ENCODE assay signal across 9 mouse cellular contexts in the genomic region with DNA sequence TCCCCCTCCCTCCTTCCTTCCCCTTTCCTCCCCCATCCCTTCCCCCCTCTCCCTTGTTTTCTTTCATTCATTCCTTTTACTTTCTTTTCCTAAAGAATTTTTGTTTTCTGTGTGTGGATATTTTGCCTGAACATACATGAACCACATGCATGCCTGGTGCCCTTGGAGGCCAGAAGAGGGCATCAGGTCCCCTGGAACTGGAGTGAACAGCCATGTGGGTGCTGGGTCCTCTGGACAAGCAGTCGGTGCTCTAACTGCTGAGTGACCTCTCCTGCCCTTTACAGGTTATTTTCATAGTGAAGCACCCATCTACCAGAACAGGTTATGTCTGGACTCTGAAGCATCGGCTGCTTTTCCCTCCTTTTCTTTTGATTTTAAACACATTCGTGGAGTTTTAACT. TPM values are rescaled to one million over a fixed set of nuclear protein-coding genes. Genes with fewer than 3 reads are reported as not detected.
A peak's percentile ranks its signal among the peaks of the same experiment; 100 is the strongest.
DNase-seq lines count a peak whose midpoint lies in the region; ATAC-seq and TF ChIP-seq lines count a peak whose summit lies in the region.
"Had no signal": no experiment of that assay in that cellular context is flagged by ENCODE, and none has a peak within 500 bp of the region (broad histone marks: within the 10 kb centered on the region; RNA-seq: fewer than 3 reads in every experiment).

No protein-coding gene starts in this region.

- H3K9ac ChIP-seq in kidney, embryonic 14.5 days (ENCODE audit: low read depth, low read length): no peak overlapping the region
- H3K9ac ChIP-seq in MEL (ENCODE audit: control insufficient read depth, low read depth, low read length, poor library complexity, severe bottlenecking): peak overlapping the region; percentile 1
- no peak overlapping the region for H3K9ac ChIP-seq in stomach, postnatal 0 days (ENCODE audit: low read length)
- H3K9ac ChIP-seq: heart, embryonic 15.5 days had no signal

- ATAC-seq in kidney, embryonic 14.5 days (ENCODE audit: low FRiP score, low TSS enrichment): no peak
- peak; percentile 46; a peak in 2 of 4 replicates for ATAC-seq in hematopoietic stem cell, adult 5-6 weeks (replicated peaks in 1 of 2; ENCODE audit: insufficient read depth in 1 of 2, low FRiP score in 2 of 2, low TSS enrichment in 1 of 2, low read depth in 1 of 2, poor library complexity in 2 of 2, severe bottlenecking in 2 of 2)
- ATAC-seq in stomach, postnatal 0 days (ENCODE audit: low FRiP score, low TSS enrichment): peak; percentile 67
- ATAC-seq in inflammation-experienced regulatory T-cells, adult 6 months: no peak

- H3K4me1 ChIP-seq in kidney, embryonic 14.5 days (ENCODE audit: control insufficient read depth, insufficient read depth, low read length): no peaks in the 10 kb centered on the region
- H3K4me1 ChIP-seq in MEL (ENCODE audit: control insufficient read depth in 1 of 2, insufficient read depth in 2 of 2, low read length in 2 of 2): peaks cover 5 to 14% of the 10 kb centered on the region in 2 experiments; a peak in 3 of 4 replicates
- no peaks in the 10 kb centered on the region for H3K4me1 ChIP-seq in stomach, postnatal 0 days (replicated peaks; ENCODE audit: control insufficient read depth, insufficient read depth)

- H3K79me2 ChIP-seq in MEL (ENCODE audit: control insufficient read depth, insufficient read depth, low read length, poor library complexity): no peaks in the 10 kb centered on the region

- H3K4me2 ChIP-seq in kidney, embryonic 14.5 days (replicated peaks; ENCODE audit: low read depth, low read length): no peak overlapping the region
- H3K4me2 ChIP-seq in stomach, postnatal 0 days (replicated peaks; ENCODE audit: low read depth): no peak overlapping the region
- H3K4me2 ChIP-seq: heart, embryonic 15.5 days had no signal

- no peak overlapping the region for H3K4me3 ChIP-seq in kidney, embryonic 14.5 days (ENCODE audit: low read length)
- peak overlapping the region in 1 of 2 experiments; percentile 24; a peak in 2 of 4 replicates for H3K4me3 ChIP-seq in MEL (ENCODE audit: control insufficient read depth in 1 of 2, insufficient read depth in 1 of 2, low read depth in 2 of 2, low read length in 2 of 2)
- no peak overlapping the region for H3K4me3 ChIP-seq in stomach, postnatal 0 days (ENCODE audit: low read depth, low read length)
- H3K4me3 ChIP-seq: heart, embryonic 15.5 days had no signal

- H3K27ac ChIP-seq in kidney, embryonic 14.5 days (ENCODE audit: low read depth, low read length): no peak overlapping the region
- no peak overlapping the region for H3K27ac ChIP-seq in MEL (ENCODE audit: control insufficient read depth, low read depth, low read length)
- no peak overlapping the region for H3K27ac ChIP-seq in stomach, postnatal 0 days (replicated peaks)
- H3K27ac ChIP-seq: heart, embryonic 15.5 days had no signal

- peak; percentile 22 for DNase-seq in kidney, postnatal 10 days
- DNase-seq in MEL (ENCODE audit: low read depth, low spot score): peak; percentile 67
- peak; percentile 29 for DNase-seq in stomach, postnatal 0 days (ENCODE audit: low spot score)
- DNase-seq in ovary, postnatal 36 days (ENCODE audit: low spot score): no peak
- DNase-seq: cerebellum, adult 9-11 months had no signal

- TF ChIP-seq EP300 in MEL (IDR thresholded peaks at IDR 0.05; ENCODE audit: low read depth in 1 of 2, low read length in 2 of 2): no peak
- no peak for TF ChIP-seq EP300 in stomach, postnatal 0 days (optimal IDR thresholded peaks at IDR 0.05)

- TF ChIP-seq POLR2A in MEL (IDR thresholded peaks at IDR 0.05; ENCODE audit: control insufficient read depth in 1 of 2, insufficient read depth in 1 of 2, low read depth in 1 of 2, low read length in 2 of 2, poor library complexity in 1 of 2): no peak

- 55% methylated on average over 3 of the region's 3 CpGs for WGBS in kidney, embryonic 14.5 days
- 40% methylated on average over 3 of the region's 3 CpGs for WGBS in stomach, postnatal 0 days

- no peaks in the 10 kb centered on the region for H3K36me3 ChIP-seq in kidney, embryonic 14.5 days (ENCODE audit: control insufficient read depth, insufficient read depth, low read length)
- peaks cover 0 to 16% of the 10 kb centered on the region in 2 experiments; a peak in 2 of 4 replicates for H3K36me3 ChIP-seq in MEL (ENCODE audit: control insufficient read depth in 1 of 2, insufficient read depth in 2 of 2, low read length in 2 of 2)
- H3K36me3 ChIP-seq in stomach, postnatal 0 days (ENCODE audit: control insufficient read depth, insufficient read depth, low read length): no peaks in the 10 kb centered on the region
- H3K36me3 ChIP-seq: heart, embryonic 15.5 days had no signal

- no peaks in the 10 kb centered on the region for H3K9me3 ChIP-seq in kidney, embryonic 14.5 days (ENCODE audit: control insufficient read depth, low read length)
- H3K9me3 ChIP-seq in MEL (replicated peaks; ENCODE audit: insufficient read depth, low read length): no peaks in the 10 kb centered on the region
- no peaks in the 10 kb centered on the region for H3K9me3 ChIP-seq in stomach, postnatal 0 days (ENCODE audit: control insufficient read depth, low read length)
- H3K9me3 ChIP-seq: heart, embryonic 15.5 days had no signal

- TF ChIP-seq RAD21 in MEL (IDR thresholded peaks at IDR 0.05; ENCODE audit: low read depth, low read length): peak; percentile 76

- H3K27me3 ChIP-seq in kidney, embryonic 14.5 days (ENCODE audit: control insufficient read depth, insufficient read depth, low read length): no peaks in the 10 kb centered on the region
- H3K27me3 ChIP-seq in MEL (ENCODE audit: control insufficient read depth in 1 of 2, insufficient read depth in 2 of 2, low read length in 2 of 2): no peaks in the 10 kb centered on the region
- H3K27me3 ChIP-seq in stomach, postnatal 0 days (ENCODE audit: control insufficient read depth, insufficient read depth, low read length): no peaks in the 10 kb centered on the region
- H3K27me3 ChIP-seq: heart, embryonic 15.5 days had no signal

- TF ChIP-seq CTCF in MEL (IDR thresholded peaks at IDR 0.05 in 2 of 3, conservative IDR thresholded peaks at IDR 0.05 in 1 of 3; ENCODE audit: control insufficient read depth in 1 of 3, insufficient read depth in 1 of 3, low read depth in 2 of 3, low read length in 3 of 3, poor library complexity in 1 of 3, severe bottlenecking in 1 of 3): peak; percentile 33 to 81 (median 76)
- peak; percentile 67 for TF ChIP-seq CTCF in stomach, postnatal 0 days (IDR thresholded peaks at IDR 0.05; ENCODE audit: low read depth)

TF ChIP-seq in MEL, 35 proteins besides CTCF, POLR2A, EP300 and RAD21:
- TF ChIP-seq NELFE (IDR thresholded peaks at IDR 0.05; ENCODE audit: low read depth, low read length) (no peak), ETS1 (IDR thresholded peaks at IDR 0.05; ENCODE audit: low read depth, low read length) (no peak), SMC3 (IDR thresholded peaks at IDR 0.05; ENCODE audit: low read depth, low read length) (peak; percentile 84), MAX (IDR thresholded peaks at IDR 0.05; ENCODE audit: low read length) (peak; percentile 62; the same call in 1 of the 2 replicates), POLR2AphosphoS5 (IDR thresholded peaks at IDR 0.05; ENCODE audit: borderline replicate concordance, low read depth, low read length) (no peak), E2F4 (IDR thresholded peaks at IDR 0.05; ENCODE audit: borderline replicate concordance, low read depth, low read length) (no peak), GABPA (IDR thresholded peaks at IDR 0.05; ENCODE audit: low read depth, low read length) (no peak), TCF12 (IDR thresholded peaks at IDR 0.05; ENCODE audit: low read depth, low read length) (0 out of 2 replicates have a peak, but pooled peaks have one; percentile 15), BHLHE40 (IDR thresholded peaks at IDR 0.05; ENCODE audit: borderline replicate concordance, low read depth, low read length) (0 out of 2 replicates have a peak, but pooled peaks have one; percentile 28), MXI1 (IDR thresholded peaks at IDR 0.05; ENCODE audit: low read depth, low read length) (peak; percentile 64), MYC (IDR thresholded peaks at IDR 0.05; ENCODE audit: low read depth, low read length) (peak; percentile 83), MAFK (IDR thresholded peaks at IDR 0.05; ENCODE audit: borderline replicate concordance, low read depth, low read length) (no peak), ELF1 (IDR thresholded peaks at IDR 0.05; ENCODE audit: low read depth, low read length) (no peak), ZC3H11A (IDR thresholded peaks at IDR 0.05; ENCODE audit: low read depth, low read length) (peak; percentile 75), CHD1 (IDR thresholded peaks at IDR 0.05; ENCODE audit: low read depth, low read length) (no peak), NRF1 (IDR thresholded peaks at IDR 0.05; ENCODE audit: insufficient read depth, low read depth, low read length, poor library complexity, severe bottlenecking) (no peak), SIN3A (IDR thresholded peaks at IDR 0.05; ENCODE audit: low read length) (peak; percentile 65; the same call in 1 of the 2 replicates), MYB (IDR thresholded peaks at IDR 0.05; ENCODE audit: low read depth, low read length) (no peak), HCFC1 (IDR thresholded peaks at IDR 0.05; ENCODE audit: low read depth, low read length) (no peak; the same call in 1 of the 2 replicates), ZKSCAN1 (IDR thresholded peaks at IDR 0.05; ENCODE audit: low read depth, low read length) (no peak), MAZ (IDR thresholded peaks at IDR 0.05; ENCODE audit: low read depth, low read length) (no peak; the same call in 1 of the 2 replicates), POLR2AphosphoS2 (IDR thresholded peaks at IDR 0.05; ENCODE audit: low read length) (no peak), CHD2 (IDR thresholded peaks at IDR 0.05; ENCODE audit: low read length) (no peak), UBTF (IDR thresholded peaks at IDR 0.05; ENCODE audit: borderline replicate concordance, insufficient read depth, low read depth, low read length) (no peak)
TF ChIP-seq in MEL: peak in this region for 8.

RNA-seq across cellular contexts. Expression of a gene that starts 34.1 kb away (rescaled TPM):
- polyA plus RNA-seq in kidney, embryonic 14.5 days (2014; fragmentation: Nextera tagmentation; extraction: Ambion mirVana): 83.4 and 110 TPM in 2 replicates
- total RNA-seq in MEL (2012; rRNA removed): 78.2 and 89.5 TPM in 2 replicates
- 100 to 1,000 TPM; 102 to 113 TPM for polyA plus RNA-seq in MEL (2012; ENCODE audit: insufficient read depth in 1 of 2, insufficient read length in 2 of 2, low read depth in 1 of 2, low replicate concordance in 2 of 2, missing spikeins in 1 of 2)
- 119 and 138 TPM in 2 replicates for total RNA-seq in hematopoietic stem cell, adult 5-6 weeks (2017)
- polyA plus RNA-seq in stomach, postnatal 0 days (2015; fragmentation: Nextera tagmentation; extraction: Ambion mirVana): 63.8 and 66.5 TPM in 2 replicates
- polyA plus RNA-seq in inflammation-experienced regulatory T-cells, adult 6 months (2017; shearing (Covaris generic)): 10 to 100 TPM; 14.5 to 15.1 (median 14.5) TPM

Comparison
In these comparisons a context has a peak if more than half of its experiments do, and no peak if none do; other contexts are left out.
1. ATAC-seq: peak in hematopoietic stem cell, adult 5-6 weeks (2 of 2) and stomach, postnatal 0 days (single experiment); none in kidney, embryonic 14.5 days (single experiment) and inflammation-experienced regulatory T-cells, adult 6 months (single experiment).